Mouse (Mus musculus): ENCODE data around the gene Zfyve9.

Gene Zfyve9

GRCm38 (mm10) chr4:108598306-108598705 is 182.3 kb downstream of the Zfyve9 start:
- DNase-seq = no peak

- DNase-seq = no peak
These were observed 184.8 kb downstream of the Zfyve9 start for GRCm38 (mm10) chr4:108595785-108596184.

GRCm38 (mm10) chr4:108593376-108593775 is 187.2 kb downstream of the Zfyve9 start:
- peak; percentile 40 for DNase-seq

All from cerebellum, adult 9-11 months (tissue).